Mouse (Mus musculus) thymus, adult 2 months (tissue): ENCODE measurements around the gene Smarcad1.

Source experiments
- CTCF ChIP-seq: fragments of 200-500 bp; IDR thresholded peaks from 2 replicates; pipeline ENCODE4 v1.5.1; 2012; ENCODE audit warnings: mild to moderate bottlenecking, control low read depth, low read length, moderate library complexity, borderline replicate concordance; ENCODE audit not compliant: control insufficient read depth, poor library complexity, insufficient read depth; ENCODE audit errors: extremely low read depth
- POLR2A ChIP-seq: fragments of 200-500 bp; IDR thresholded peaks from 2 replicates; pipeline ENCODE4 v1.6.1; 2012; ENCODE audit warnings: mild to moderate bottlenecking, low read length, control low read depth, moderate library complexity; ENCODE audit not compliant: control insufficient read depth, poor library complexity, insufficient read depth; ENCODE audit errors: extremely low read depth

- TF ChIP-seq CTCF (no peak), POLR2A (no peak)
Observed at GRCm38 (mm10) chr6:65140750-65141243, 98.4 kb downstream of the Smarcad1 start.
